Mouse (Mus musculus) embryo, embryonic 10.5 days (tissue): ENCODE data around the gene Arl3.
"Not testable (repeated sequence)": the region's sequence is repeated elsewhere in the genome, so short reads cannot be mapped to it uniquely, and the experiment has no call there.

Experiments
- DNase-seq: peaks from one replicate; pipeline ENCODE4 v3.0.0-alpha.2; 2015; ENCODE audit warnings: low spot score

Gene Arl3

GRCm38 (mm10) chr19:46587823-46588508, 15.0 kb upstream of the Arl3 start:
- peak; percentile 92 for DNase-seq

- DNase-seq: no peak
These were observed 2.2 kb upstream of the Arl3 start for GRCm38 (mm10) chr19:46575196-46575595.

- no peak for DNase-seq
These were observed 992 bp upstream of the Arl3 start for GRCm38 (mm10) chr19:46573990-46574389.

- peak; percentile 61 for DNase-seq
These were observed 450 bp downstream of the Arl3 start for GRCm38 (mm10) chr19:46572548-46572947.

DNA sequence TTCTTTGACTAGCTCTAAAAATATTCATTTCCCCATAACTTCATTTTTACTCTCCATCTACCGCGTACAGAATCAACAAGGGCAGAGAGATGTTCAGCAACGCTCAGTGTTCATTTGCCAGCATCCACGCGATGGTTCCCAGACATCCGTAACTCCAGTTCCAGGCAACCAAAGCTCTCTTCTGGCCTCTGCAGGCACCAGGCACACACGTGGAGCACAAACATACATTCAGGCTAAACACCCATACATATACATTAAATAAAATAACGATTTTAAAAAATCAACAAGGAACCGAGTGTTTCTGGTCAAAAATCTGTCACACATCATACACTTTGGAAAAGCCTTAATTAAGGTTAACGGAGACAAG, 1.1 kb downstream of the Arl3 start:
- DNase-seq: peak; percentile 48

DNA sequence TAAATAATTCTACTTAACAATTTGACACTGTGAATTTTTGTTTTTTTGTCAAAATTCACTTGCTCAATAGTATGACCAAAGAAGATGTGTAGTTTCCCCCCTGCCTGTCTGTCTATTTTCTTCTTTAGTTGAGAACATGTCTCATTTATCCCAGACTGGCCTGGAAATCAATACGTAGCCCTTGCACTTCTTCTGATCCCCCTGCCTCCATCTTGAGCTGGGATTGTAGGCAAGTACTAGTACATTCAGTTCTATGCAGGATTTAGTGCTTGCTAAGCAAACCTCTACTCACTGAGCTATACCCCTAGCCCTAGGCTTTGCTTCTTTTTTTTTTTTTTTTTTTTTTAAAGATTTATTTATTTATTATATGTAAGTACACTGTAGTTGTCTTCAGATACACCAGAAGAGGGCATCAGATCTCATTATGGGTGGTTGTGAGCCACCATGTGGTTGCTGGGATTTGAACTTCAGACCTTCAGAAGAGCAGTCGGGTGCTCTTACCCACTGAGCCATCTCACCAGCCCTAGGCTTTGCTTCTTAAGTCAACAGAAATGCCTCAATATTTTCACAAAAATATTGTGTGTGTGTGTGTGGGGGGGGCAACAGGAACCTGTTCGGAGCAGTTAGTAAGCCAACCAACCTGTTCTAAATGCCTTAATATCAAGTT, 1.7 kb downstream of the Arl3 start:
- DNase-seq: not testable (repeated sequence)

GRCm38 (mm10) chr19:46564043-46564462, 8.9 kb downstream of the Arl3 start:
- no peak for DNase-seq

GRCm38 (mm10) chr19:46563603-46564002, 9.4 kb downstream of the Arl3 start:
- no peak for DNase-seq

GRCm38 (mm10) chr19:46562581-46563515, 10.2 kb downstream of the Arl3 start:
- DNase-seq: no peak

- DNase-seq: peak; percentile 79
These were observed 10.9 kb downstream of the Arl3 start for GRCm38 (mm10) chr19:46562132-46562531.

DNA sequence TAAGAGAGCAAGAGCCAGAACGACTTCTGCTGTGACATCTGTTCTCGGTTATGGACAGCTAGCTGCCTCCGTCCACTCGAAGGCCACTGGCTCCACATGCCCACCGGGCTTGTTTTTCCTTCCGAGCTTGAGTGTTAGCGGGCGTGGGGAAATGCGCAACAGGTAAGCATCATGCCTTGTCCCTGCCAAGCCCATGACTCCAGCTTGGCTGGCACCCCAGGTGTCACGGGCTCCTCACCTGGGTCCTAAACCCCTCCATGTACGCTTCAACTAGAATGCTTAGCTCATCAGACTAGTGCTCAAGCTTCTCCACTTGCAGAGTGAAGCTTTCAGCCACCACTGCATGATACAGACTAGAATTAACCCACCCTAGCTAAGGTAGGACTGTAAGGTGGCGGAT, 14.4 kb downstream of the Arl3 start:
- no peak for DNase-seq

GRCm38 (mm10) chr19:46558009-46558408, 15.0 kb downstream of the Arl3 start:
- DNase-seq: no peak

DNA sequence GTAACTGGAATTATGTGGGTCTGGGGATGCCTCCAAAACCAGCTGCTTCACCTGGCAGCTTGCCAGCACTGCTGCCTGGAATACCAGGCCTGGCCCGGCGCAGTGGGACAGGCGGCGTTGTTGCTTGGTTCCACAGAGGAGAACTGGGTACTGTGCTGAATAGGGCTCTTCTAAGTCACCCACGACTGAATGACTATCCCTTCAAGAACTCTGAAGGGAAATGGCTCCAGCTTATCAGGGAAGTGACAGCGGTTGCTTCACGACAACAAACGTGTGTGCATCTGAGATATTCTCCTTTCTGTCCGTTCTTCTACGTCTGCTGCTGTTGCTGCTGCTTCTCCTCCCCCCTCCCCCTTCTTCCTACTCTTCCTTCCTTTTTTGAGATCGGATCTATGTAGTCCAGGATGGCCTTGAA, 19.4 kb downstream of the Arl3 start:
- DNase-seq: no peak

DNA sequence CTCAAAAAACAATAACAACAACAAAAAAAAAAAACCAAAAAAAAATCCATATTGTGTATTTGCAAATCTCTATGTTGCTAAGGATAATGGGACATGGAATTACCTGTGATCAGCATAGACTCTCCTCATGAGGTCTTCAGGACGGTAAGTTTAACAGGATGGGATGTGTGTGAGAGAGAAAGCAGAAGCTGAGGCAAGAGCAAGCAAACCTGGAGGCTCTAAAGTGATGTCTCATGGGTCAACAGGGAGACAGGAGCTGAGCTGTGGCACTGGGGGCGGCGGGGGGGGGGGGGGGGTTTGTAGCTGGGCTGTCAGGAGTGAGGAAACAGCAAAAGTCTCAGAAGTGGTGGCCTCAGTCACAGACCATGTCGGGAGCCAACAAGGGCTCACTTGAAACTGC, 20.5 kb downstream of the Arl3 start:
- no peak for DNase-seq

GRCm38 (mm10) chr19:46550385-46550784, 22.6 kb downstream of the Arl3 start:
- no peak for DNase-seq

DNA sequence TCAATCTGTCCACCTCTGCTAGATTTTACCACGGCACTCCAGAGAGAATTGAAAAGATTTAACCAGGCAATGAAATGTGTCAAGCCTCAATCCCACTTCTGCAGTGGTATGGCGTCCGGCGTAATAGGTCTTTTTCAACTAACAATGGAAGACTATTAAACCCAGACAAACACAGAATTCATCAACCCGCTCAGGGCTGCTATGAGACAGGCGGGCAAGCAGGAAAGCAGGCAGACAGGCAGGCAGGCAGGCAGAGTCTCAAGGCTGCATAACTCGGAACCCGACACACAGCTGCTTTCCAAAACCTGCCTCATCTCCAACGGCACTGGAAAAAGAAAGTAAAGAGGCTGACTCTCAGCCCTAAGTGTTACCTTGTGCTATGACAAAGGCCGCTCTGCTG, 24.9 kb downstream of the Arl3 start:
- DNase-seq: no peak

GRCm38 (mm10) chr19:46547565-46547964, 25.4 kb downstream of the Arl3 start:
- no peak for DNase-seq

- DNase-seq: no peak
These were observed 30.2 kb downstream of the Arl3 start for GRCm38 (mm10) chr19:46542750-46543149.

DNA sequence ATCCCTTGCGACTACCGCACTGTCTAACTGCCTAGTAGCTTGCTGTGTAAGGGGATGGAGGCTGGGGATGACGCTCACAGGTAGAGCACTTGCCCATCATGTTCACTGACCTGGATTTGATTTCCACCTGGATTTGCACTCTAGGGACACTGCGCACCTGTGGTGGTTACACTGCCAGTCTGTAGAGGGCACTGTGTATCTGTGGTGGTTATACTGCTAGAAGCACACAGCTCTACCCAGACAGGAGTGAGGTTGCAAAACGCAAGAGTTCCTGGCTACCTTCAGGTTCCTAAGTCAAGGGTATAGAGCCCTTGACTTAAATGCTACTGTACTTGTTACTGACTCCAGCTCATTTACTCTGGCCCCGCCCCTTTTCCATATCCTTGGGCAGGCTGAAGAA, 34.8 kb downstream of the Arl3 start:
- DNase-seq: no peak

DNA sequence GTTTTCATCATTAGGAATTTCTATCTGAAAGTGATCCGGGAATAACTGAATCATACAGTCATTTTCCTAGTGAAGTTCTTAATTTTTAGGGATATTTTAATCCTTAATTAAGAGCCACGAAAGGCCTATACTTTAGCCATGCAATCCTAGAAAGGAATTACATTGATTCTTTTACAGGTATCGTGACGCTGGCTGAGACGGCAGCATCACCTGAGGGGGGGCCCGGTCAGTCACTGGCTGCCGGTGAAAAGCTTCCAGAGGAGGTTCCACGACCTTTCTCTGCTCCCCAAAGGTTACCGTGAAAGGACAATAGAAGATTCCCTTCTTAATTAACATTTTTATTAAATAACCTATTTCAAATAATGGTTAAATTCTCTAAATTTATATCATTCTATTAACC, 35.6 kb downstream of the Arl3 start:
- no peak for DNase-seq

DNA sequence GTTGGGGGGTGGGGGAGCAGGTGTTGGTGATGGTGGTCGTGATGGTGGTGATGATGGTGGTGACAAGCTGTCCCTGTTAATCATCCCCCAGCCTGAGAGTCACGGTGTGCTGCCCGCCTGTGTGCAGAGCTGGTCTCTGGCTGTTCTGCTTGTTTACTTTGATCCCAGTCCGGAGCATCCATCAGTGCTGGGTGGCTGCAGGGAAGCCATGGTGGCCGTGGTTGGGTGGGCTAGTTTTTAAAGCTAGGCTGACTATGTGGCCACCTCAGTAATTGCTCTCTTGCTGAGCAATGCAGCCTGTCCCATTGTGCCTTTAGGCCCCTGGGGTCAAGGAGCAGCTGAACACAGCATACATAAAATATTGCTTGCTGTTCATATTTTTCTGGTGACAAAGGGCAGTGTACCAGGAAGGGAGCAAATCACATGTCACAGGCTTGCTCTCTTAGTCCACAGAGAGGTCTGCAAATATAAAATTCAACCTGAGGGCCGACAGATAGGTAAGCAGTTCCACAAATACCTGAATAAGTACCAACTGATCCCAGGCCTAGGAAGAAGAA, 38.4 kb downstream of the Arl3 start:
- DNase-seq: no peak

DNA sequence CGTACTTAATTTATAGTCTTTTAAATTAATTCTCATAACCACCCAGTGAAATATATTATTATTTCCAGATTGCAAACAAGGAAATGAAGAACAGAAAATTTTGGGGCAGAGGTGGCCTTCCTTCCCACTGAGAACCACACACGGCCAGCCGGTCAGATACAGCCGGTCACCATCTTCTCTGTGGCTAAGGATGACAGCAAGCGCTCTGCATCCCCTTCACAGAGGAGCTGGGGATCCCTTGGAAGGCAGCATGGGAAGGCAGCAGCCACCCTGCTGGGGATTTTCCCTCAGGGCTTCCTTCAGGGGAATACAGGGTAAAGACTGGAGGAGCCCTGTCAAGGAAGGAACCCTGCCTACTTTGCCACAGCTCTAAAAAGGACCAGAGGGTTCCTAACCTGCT, 39.5 kb downstream of the Arl3 start:
- DNase-seq: peak; percentile 21
